Mouse (Mus musculus) Patski (cell line): ENCODE measurements at regions not wholly inside any gene's neighbourhood (a gene's known extent, or its start where the extent isn't known, plus 50 kb on each side); places are given as distances from the start of the nearest gene placed in this dataset.

Source experiments
- ATAC-seq: fragments of 100-300 bp; one replicate; pipeline ENCODE4 v1.8.0; 2021
- CTCF ChIA-PET: fragments of 350-600 bp; sonication (Branson Sonifier 250); formaldehyde crosslinking; loops from one replicate; lab custom pipeline; 2022; ENCODE audit warnings: inconsistent platforms; lab: Charles Lee
- POLR2A ChIA-PET: fragments of 350-600 bp; sonication (Branson Sonifier 250); formaldehyde crosslinking; loops from one replicate; lab custom pipeline; 2022; ENCODE audit warnings: antibody characterized with exemption, inconsistent platforms; lab: Charles Lee
- DNase-seq: peaks from one replicate; pipeline ENCODE4 v3.0.0-alpha.2; 2011; ENCODE audit warnings: low read depth, low spot score
- H3K27me3 ChIP-seq: fragments of 371-371 bp; one replicate; pipeline ENCODE4 v1.5.1; 2021
- CTCF ChIP-seq: fragments of 100-300 bp; IDR thresholded peaks from one replicate; pipeline ENCODE4 v1.5.1; 2021
- in situ Hi-C: fragments of 300-500 bp; cut with MboI; formaldehyde crosslinking; loops from 3 replicates; pipeline ENCODE4 v1.11.1; 2018; ENCODE audit warnings: low pct_unique_long_range_greater_than_20kb, mixed read lengths

DNA sequence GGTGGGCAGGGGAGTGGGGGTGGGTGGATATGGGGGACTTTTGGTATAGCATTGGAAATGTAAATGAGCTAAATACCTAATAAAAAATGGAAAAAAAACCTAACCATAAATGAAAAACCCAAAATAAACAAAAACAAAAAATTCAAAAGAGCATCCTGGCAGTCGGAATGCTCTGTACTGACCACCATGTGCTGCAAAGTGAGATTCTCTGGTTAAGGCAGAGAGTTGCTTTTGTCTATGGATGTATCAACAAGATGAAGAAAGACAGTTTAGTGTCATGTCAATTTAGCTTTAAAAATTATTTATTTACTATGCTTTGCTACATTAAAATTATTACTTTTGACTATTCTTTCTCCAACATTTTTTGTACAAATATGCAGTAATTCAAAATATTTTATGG, 88.5 kb downstream of the E330014E10Rik start:
- no peaks in the 10 kb centered on the region for H3K27me3 ChIP-seq
- in situ Hi-C loops: no loop called here
- ChIA-PET POLR2A (no interaction called here), CTCF (no interaction called here)
- ATAC-seq (no peak), DNase-seq (no peak)
- no peak for TF ChIP-seq CTCF

- ChIA-PET CTCF (interaction anchor here (1.1 kb wide), 1 partner anchor 11 kb away, joined by 3 read pairs; no protein-coding TSS in a partner anchor), POLR2A (no interaction called here)
- in situ Hi-C loops: no loop called here
- no peaks in the 10 kb centered on the region for H3K27me3 ChIP-seq
- ATAC-seq (no peak), DNase-seq (no peak)
- no peak for TF ChIP-seq CTCF
Observed at GRCm38 (mm10) chr5:95864725-95865492, 89.1 kb downstream of the E330014E10Rik start.

- POLR2A ChIA-PET: no interaction called here
- no peak for DNase-seq
- no peaks in the 10 kb centered on the region for H3K27me3 ChIP-seq
- TF ChIP-seq CTCF: no peak
- in situ Hi-C loops: no loop called here
- ATAC-seq: no peak
- CTCF ChIA-PET: interaction anchor here (1.1 kb wide), 1 partner anchor 12 kb away, joined by 3 read pairs; no protein-coding TSS in a partner anchor
Observed at GRCm38 (mm10) chr5:95865516-95865915, 89.7 kb downstream of the E330014E10Rik start.

GRCm38 (mm10) chr5:95866848-95867495, 89.8 kb upstream of the Cxcl13 start:
- POLR2A ChIA-PET: no interaction called here
- H3K27me3 ChIP-seq: peaks cover 5% of the 10 kb centered on the region
- TF ChIP-seq CTCF: no peak
- in situ Hi-C loops: no loop called here
- ATAC-seq: peak; percentile 69
- CTCF ChIA-PET: no interaction called here
- DNase-seq: no peak

GRCm38 (mm10) chr5:95870336-95870845, 86.4 kb upstream of the Cxcl13 start:
- no peak for ATAC-seq
- ChIA-PET CTCF (no interaction called here), POLR2A (no interaction called here)
- DNase-seq: no peak
- peaks cover 5% of the 10 kb centered on the region for H3K27me3 ChIP-seq
- in situ Hi-C loops: no loop called here
- TF ChIP-seq CTCF: no peak

- CTCF ChIA-PET: no interaction called here
- peaks cover 5% of the 10 kb centered on the region for H3K27me3 ChIP-seq
- in situ Hi-C loops: no loop called here
- POLR2A ChIA-PET: no interaction called here
- no peak for ATAC-seq
- no peak for DNase-seq
- no peak for TF ChIP-seq CTCF
Observed at GRCm38 (mm10) chr5:95874969-95875368, 81.8 kb upstream of the Cxcl13 start.

DNA sequence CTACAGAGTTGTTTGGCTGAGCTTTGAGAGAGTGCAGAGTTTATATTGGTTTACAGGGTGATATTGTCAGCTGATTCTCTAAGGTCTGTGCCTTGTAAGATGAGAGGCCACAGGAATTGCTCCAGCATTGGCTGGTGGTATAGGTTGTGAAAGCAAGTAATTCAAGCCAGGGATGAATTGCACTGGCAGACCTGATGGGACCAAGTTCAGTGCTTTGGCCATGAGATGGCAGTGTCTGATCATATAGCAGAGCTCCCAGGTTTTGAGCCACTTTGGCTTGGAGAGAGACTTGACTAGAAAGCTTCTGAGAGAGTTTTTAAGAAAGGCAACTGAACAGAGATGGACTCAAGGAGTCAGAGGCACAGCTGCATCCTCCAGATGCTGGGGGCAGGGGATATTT, 75.8 kb upstream of the Cxcl13 start:
- in situ Hi-C loops: loop anchor here (5.0 kb wide), 1 partner anchor 76 kb away; the partner anchor contains the start of gene Cxcl13
- ATAC-seq (peak; percentile 65), DNase-seq (no peak)
- TF ChIP-seq CTCF: peak; percentile 67
- POLR2A ChIA-PET: no interaction called here
- CTCF ChIA-PET: interaction anchor here (1.0 to 1.5 kb wide), 5 partner anchors 10 to 68 kb away, joined by 3 read pairs; no protein-coding TSS in a partner anchor
- no peaks in the 10 kb centered on the region for H3K27me3 ChIP-seq
